Mouse (Mus musculus) fat pad, adult 2 months (tissue): Measurements from ENCODE around the gene Akap13.

Experiments used
- DNase-seq: peaks from one replicate; pipeline ENCODE4 v3.0.0-alpha.2; 2011; ENCODE audit warnings: low read depth, low spot score; ENCODE audit errors: extremely low read depth

Akap13 gene

GRCm38 (mm10) chr7:75664455-75664854, 209.1 kb downstream of the Akap13 start:
- no peak for DNase-seq

- no peak for DNase-seq
These were observed 211.6 kb downstream of the Akap13 start for GRCm38 (mm10) chr7:75666982-75667381.

- DNase-seq = no peak
These were observed 212.2 kb downstream of the Akap13 start for GRCm38 (mm10) chr7:75667531-75667930.

- DNase-seq = no peak
These were observed 213.1 kb downstream of the Akap13 start for GRCm38 (mm10) chr7:75668396-75668795.

GRCm38 (mm10) chr7:75669416-75669815, 214.1 kb downstream of the Akap13 start:
- no peak for DNase-seq

GRCm38 (mm10) chr7:75679631-75680030, 224.3 kb downstream of the Akap13 start:
- no peak for DNase-seq

- no peak for DNase-seq
These were observed 227.6 kb downstream of the Akap13 start for GRCm38 (mm10) chr7:75682901-75683300.

GRCm38 (mm10) chr7:75683410-75683809, 228.1 kb downstream of the Akap13 start:
- no peak for DNase-seq

GRCm38 (mm10) chr7:75684976-75685375, 229.6 kb downstream of the Akap13 start:
- no peak for DNase-seq

GRCm38 (mm10) chr7:75686046-75686826, 230.9 kb downstream of the Akap13 start:
- no peak for DNase-seq

GRCm38 (mm10) chr7:75686827-75687164, 231.5 kb downstream of the Akap13 start:
- DNase-seq = no peak

- DNase-seq = no peak
These were observed 232.8 kb downstream of the Akap13 start for GRCm38 (mm10) chr7:75688144-75688543.

- DNase-seq = no peak
These were observed 239.4 kb downstream of the Akap13 start for GRCm38 (mm10) chr7:75694777-75695176.

- no peak for DNase-seq
These were observed 244.5 kb downstream of the Akap13 start for GRCm38 (mm10) chr7:75699836-75700235.

- no peak for DNase-seq
These were observed 245.5 kb downstream of the Akap13 start for GRCm38 (mm10) chr7:75700771-75701345.

GRCm38 (mm10) chr7:75701761-75702160, 246.4 kb downstream of the Akap13 start:
- DNase-seq = no peak

- DNase-seq = no peak
These were observed 247.0 kb downstream of the Akap13 start for GRCm38 (mm10) chr7:75702368-75702767.

- DNase-seq = no peak
These were observed 247.8 kb downstream of the Akap13 start for GRCm38 (mm10) chr7:75702966-75703645.

- no peak for DNase-seq
These were observed 249.5 kb downstream of the Akap13 start for GRCm38 (mm10) chr7:75704862-75705261.

GRCm38 (mm10) chr7:75709936-75710335, 254.6 kb downstream of the Akap13 start:
- no peak for DNase-seq

- no peak for DNase-seq
These were observed 255.6 kb downstream of the Akap13 start for GRCm38 (mm10) chr7:75710920-75711319.

GRCm38 (mm10) chr7:75711436-75711835, 256.1 kb downstream of the Akap13 start:
- no peak for DNase-seq
